8 mouse cellular contexts compared by ENCODE assay signal in genomic region chr11:120490291-120491046, GRCm38 (mm10). TPM values are rescaled to one million over a fixed set of nuclear protein-coding genes. Genes with fewer than 3 reads are reported as not detected.
DNase-seq lines count a peak whose midpoint lies in the region; ATAC-seq and TF ChIP-seq lines count a peak whose summit lies in the region.

No protein-coding gene starts in this region.

- 32% methylated on average over 4 of the region's 4 CpGs for WGBS in forebrain, embryonic 13.5 days
- 40% methylated on average over 4 of the region's 4 CpGs for WGBS in limb, embryonic 12.5 days
- WGBS in neural tube, embryonic 13.5 days, result 53% methylated on average over 4 of the region's 4 CpGs

- peak overlapping the region; percentile 76 for H3K27ac ChIP-seq in layer of hippocampus, adult 2 months
- peak overlapping the region; percentile 76 for H3K27ac ChIP-seq in forebrain, embryonic 13.5 days
- H3K27ac ChIP-seq in limb, embryonic 12.5 days, result peak overlapping the region; percentile 89; the same call in 1 of the 2 replicates
- H3K27ac ChIP-seq in neural tube, embryonic 13.5 days (replicated peaks), result peak overlapping the region; percentile 83; the same call in 1 of the 2 replicates

- no peaks in the 10 kb centered on the region for H3K27me3 ChIP-seq in forebrain, embryonic 13.5 days
- no peaks in the 10 kb centered on the region for H3K27me3 ChIP-seq in limb, embryonic 12.5 days
- no peaks in the 10 kb centered on the region for H3K27me3 ChIP-seq in neural tube, embryonic 13.5 days

- peaks cover 51% of the 10 kb centered on the region for H3K36me3 ChIP-seq in forebrain, embryonic 13.5 days (ENCODE audit: poor library complexity, severe bottlenecking)
- H3K36me3 ChIP-seq in limb, embryonic 12.5 days, result peaks cover 58% of the 10 kb centered on the region
- H3K36me3 ChIP-seq in neural tube, embryonic 13.5 days, result peaks cover 44% of the 10 kb centered on the region

- H3K9ac ChIP-seq in forebrain, embryonic 13.5 days, result peak overlapping the region; percentile 92; the same call in 1 of the 2 replicates
- no peak overlapping the region; the same call in 1 of the 2 replicates for H3K9ac ChIP-seq in limb, embryonic 12.5 days (replicated peaks)
- H3K9ac ChIP-seq in neural tube, embryonic 13.5 days, result no peak overlapping the region; the same call in 1 of the 2 replicates

- H3K4me1 ChIP-seq in forebrain, embryonic 13.5 days, result peaks cover 46% of the 10 kb centered on the region
- H3K4me1 ChIP-seq in limb, embryonic 12.5 days (replicated peaks), result peaks cover 48% of the 10 kb centered on the region
- peaks cover 45% of the 10 kb centered on the region for H3K4me1 ChIP-seq in neural tube, embryonic 13.5 days (replicated peaks)

- no peak for ATAC-seq in forebrain, embryonic 13.5 days
- no peak for ATAC-seq in limb, embryonic 12.5 days (ENCODE audit: insufficient number of reproducible peaks, insufficient read depth, low FRiP score, low TSS enrichment, low read depth)
- no peak for ATAC-seq in neural tube, embryonic 13.5 days (ENCODE audit: low read depth)

- H3K4me3 ChIP-seq in layer of hippocampus, adult 2 months, result no peak overlapping the region
- peak overlapping the region; percentile 96 for H3K4me3 ChIP-seq in forebrain, embryonic 13.5 days
- 0 out of 2 replicates have a peak overlapping the region, but pooled peaks have one; percentile 1 for H3K4me3 ChIP-seq in limb, embryonic 12.5 days (replicated peaks)
- H3K4me3 ChIP-seq in neural tube, embryonic 13.5 days, result peak overlapping the region; percentile 88

- no peak for TF ChIP-seq CTCF in layer of hippocampus, adult 2 months (conservative IDR thresholded peaks at IDR 0.05)

- H3K4me2 ChIP-seq in forebrain, embryonic 13.5 days, result peak overlapping the region; percentile 81
- peak overlapping the region; percentile 96 for H3K4me2 ChIP-seq in limb, embryonic 12.5 days
- H3K4me2 ChIP-seq in neural tube, embryonic 13.5 days, result peak overlapping the region; percentile 87

- no peaks in the 10 kb centered on the region for H3K9me3 ChIP-seq in forebrain, embryonic 13.5 days (replicated peaks)
- no peaks in the 10 kb centered on the region for H3K9me3 ChIP-seq in limb, embryonic 12.5 days
- no peaks in the 10 kb centered on the region for H3K9me3 ChIP-seq in neural tube, embryonic 13.5 days

- no peak for DNase-seq in layer of hippocampus, adult 2 months (ENCODE audit: low spot score in 2 of 2)
- DNase-seq in layer of hippocampus, adult 9-10 months (ENCODE audit: low spot score), result no peak
- no peak for DNase-seq in spleen, adult 18-20 months
- DNase-seq in gastrocnemius, postnatal 10 days, result no peak
- no peak for DNase-seq in frontal cortex, adult 2 months (ENCODE audit: extremely low spot score in 1 of 2, low spot score in 1 of 2)

RNA-seq across cellular contexts. Expression of gene Slc25a10, which starts 1.2 kb away (rescaled TPM):
- 10 to 100 TPM; 19.8 to 22.3 TPM for total RNA-seq in layer of hippocampus, adult 2 months (2021)
- 31.1 and 41.9 TPM in 2 replicates for polyA plus RNA-seq in forebrain, embryonic 13.5 days (2015; fragmentation: Nextera tagmentation; extraction: Ambion mirVana)
- polyA plus RNA-seq in limb, embryonic 12.5 days (2016; fragmentation: Nextera tagmentation; extraction: Ambion mirVana), result 54.6 and 59.8 TPM in 2 replicates
- polyA plus RNA-seq in neural tube, embryonic 13.5 days (2015; fragmentation: Nextera tagmentation; extraction: Ambion mirVana), result 29.3 and 31.1 TPM in 2 replicates
- total RNA-seq in gastrocnemius, postnatal 10 days (2021), result 10 to 100 TPM in 1 of 2 experiments, 1 to 10 TPM in 1; 9.7 to 11.1 TPM
- polyA plus RNA-seq in frontal cortex, adult 2 months (2012; rRNA removed), result 30.6 and 35.8 TPM in 2 replicates

RNA-seq across cellular contexts. Expression of gene Mrpl12, which starts 6.1 kb away (rescaled TPM):
- total RNA-seq in layer of hippocampus, adult 2 months (2021), result 10 to 100 TPM; 63.2 to 68.1 TPM
- polyA plus RNA-seq in forebrain, embryonic 13.5 days (2015; fragmentation: Nextera tagmentation; extraction: Ambion mirVana), result 127 TPM in 2 replicates
- polyA plus RNA-seq in limb, embryonic 12.5 days (2016; fragmentation: Nextera tagmentation; extraction: Ambion mirVana), result 135 and 139 TPM in 2 replicates
- polyA plus RNA-seq in neural tube, embryonic 13.5 days (2015; fragmentation: Nextera tagmentation; extraction: Ambion mirVana), result 123 and 124 TPM in 2 replicates
- 100 to 1,000 TPM; 121 to 147 TPM for total RNA-seq in gastrocnemius, postnatal 10 days (2021)
- 94.2 TPM in 2 replicates for polyA plus RNA-seq in frontal cortex, adult 2 months (2012; rRNA removed)

RNA-seq across cellular contexts. Expression of gene Arl16, which starts 23.1 kb away (rescaled TPM):
- 10 to 100 TPM; 52.0 to 54.8 TPM for total RNA-seq in layer of hippocampus, adult 2 months (2021)
- 49.8 and 56.5 TPM in 2 replicates for polyA plus RNA-seq in forebrain, embryonic 13.5 days (2015; fragmentation: Nextera tagmentation; extraction: Ambion mirVana)
- 58.5 and 58.9 TPM in 2 replicates for polyA plus RNA-seq in limb, embryonic 12.5 days (2016; fragmentation: Nextera tagmentation; extraction: Ambion mirVana)
- 64.8 and 70.8 TPM in 2 replicates for polyA plus RNA-seq in neural tube, embryonic 13.5 days (2015; fragmentation: Nextera tagmentation; extraction: Ambion mirVana)
- 10 to 100 TPM; 16.1 to 17.5 TPM for total RNA-seq in gastrocnemius, postnatal 10 days (2021)
- polyA plus RNA-seq in frontal cortex, adult 2 months (2012; rRNA removed), result 48.0 and 52.0 TPM in 2 replicates

RNA-seq across cellular contexts. Expression of gene Ccdc137, which starts 32.6 kb away (rescaled TPM):
- 10 to 100 TPM; 20.0 to 32.3 TPM for total RNA-seq in layer of hippocampus, adult 2 months (2021)
- 30.9 and 31.3 TPM in 2 replicates for polyA plus RNA-seq in forebrain, embryonic 13.5 days (2015; fragmentation: Nextera tagmentation; extraction: Ambion mirVana)
- 47.8 and 52.4 TPM in 2 replicates for polyA plus RNA-seq in limb, embryonic 12.5 days (2016; fragmentation: Nextera tagmentation; extraction: Ambion mirVana)
- polyA plus RNA-seq in neural tube, embryonic 13.5 days (2015; fragmentation: Nextera tagmentation; extraction: Ambion mirVana), result 26.3 and 26.9 TPM in 2 replicates
- 1 to 10 TPM; 5.5 to 6.8 TPM for total RNA-seq in gastrocnemius, postnatal 10 days (2021)
- polyA plus RNA-seq in frontal cortex, adult 2 months (2012; rRNA removed), result 26.5 and 29.8 TPM in 2 replicates

RNA-seq across cellular contexts. Expression of gene Oxld1, which starts 32.6 kb away (rescaled TPM):
- total RNA-seq in layer of hippocampus, adult 2 months (2021), result 10 to 100 TPM; 17.7 to 19.0 TPM
- 9.2 and 10.7 TPM in 2 replicates for polyA plus RNA-seq in forebrain, embryonic 13.5 days (2015; fragmentation: Nextera tagmentation; extraction: Ambion mirVana)
- polyA plus RNA-seq in limb, embryonic 12.5 days (2016; fragmentation: Nextera tagmentation; extraction: Ambion mirVana), result 10.4 and 13.2 TPM in 2 replicates
- polyA plus RNA-seq in neural tube, embryonic 13.5 days (2015; fragmentation: Nextera tagmentation; extraction: Ambion mirVana), result 8.5 and 10.4 TPM in 2 replicates
- 10 to 100 TPM; 21.2 to 24.1 TPM for total RNA-seq in gastrocnemius, postnatal 10 days (2021)
- polyA plus RNA-seq in frontal cortex, adult 2 months (2012; rRNA removed), result 14.3 and 15.4 TPM in 2 replicates
